Mouse (Mus musculus) adrenal gland, postnatal 10 days (tissue): ENCODE data around the gene Map1s. TPM values are rescaled to one million over a fixed set of nuclear protein-coding genes. Genes with fewer than 3 reads are reported as not detected.
"Not testable (repeated sequence)": the region's sequence is repeated elsewhere in the genome, so short reads cannot be mapped to it uniquely, and the experiment has no call there.

Source experiments
- DNase-seq: peaks from one replicate; pipeline ENCODE4 v3.0.0; 2021; ENCODE audit warnings: mixed read lengths
- total RNA-seq, 2 experiments: library from RNA; stranded (reverse); gene quantifications; 2 replicates each; pipeline ENCODE4 v1.2.3; 2021

The Map1s gene
- total RNA-seq, 2 experiments from 2014 or later, result 26.7 to 30.2 TPM

DNA sequence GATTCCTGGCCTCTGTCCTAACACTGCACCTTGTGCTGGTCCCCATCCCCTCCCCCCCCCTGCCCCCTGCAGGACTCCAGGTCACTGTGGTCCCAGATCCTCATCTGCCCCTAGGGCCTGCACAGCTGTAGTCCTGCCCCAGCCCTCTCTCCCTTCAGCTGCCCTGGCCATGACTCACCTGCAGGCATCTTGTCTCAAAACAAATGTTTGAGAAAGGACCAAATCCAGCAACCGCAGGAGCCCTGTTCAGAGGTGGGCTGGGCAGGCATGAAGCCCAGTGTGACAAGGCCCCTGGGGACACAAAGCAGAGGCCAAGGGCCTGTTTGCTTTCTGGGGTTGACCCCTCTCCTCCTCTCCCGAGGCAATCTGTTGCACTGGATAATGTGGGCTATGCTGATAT lies 27.6 kb upstream of the Map1s start:
- DNase-seq, result no peak

DNA sequence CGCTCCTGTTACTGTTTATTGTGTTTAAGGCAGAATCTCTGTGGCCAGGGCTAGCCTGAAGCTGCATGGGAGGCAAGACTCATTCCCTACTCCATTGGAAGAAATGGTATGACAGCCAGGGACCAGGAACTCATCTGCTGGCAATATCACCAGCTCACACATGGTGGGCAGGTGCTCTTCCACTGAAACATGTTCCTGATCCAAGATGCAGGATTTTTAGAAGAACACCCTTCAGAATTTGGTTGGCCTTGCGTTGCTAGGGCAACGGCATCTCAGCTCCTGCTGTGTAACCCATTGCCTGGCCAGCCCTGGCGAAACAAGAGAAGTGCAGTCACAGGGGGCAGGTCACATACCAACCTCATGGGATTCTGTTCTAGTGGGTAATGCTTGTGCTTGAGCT lies 26.2 kb upstream of the Map1s start:
- no peak for DNase-seq

DNA sequence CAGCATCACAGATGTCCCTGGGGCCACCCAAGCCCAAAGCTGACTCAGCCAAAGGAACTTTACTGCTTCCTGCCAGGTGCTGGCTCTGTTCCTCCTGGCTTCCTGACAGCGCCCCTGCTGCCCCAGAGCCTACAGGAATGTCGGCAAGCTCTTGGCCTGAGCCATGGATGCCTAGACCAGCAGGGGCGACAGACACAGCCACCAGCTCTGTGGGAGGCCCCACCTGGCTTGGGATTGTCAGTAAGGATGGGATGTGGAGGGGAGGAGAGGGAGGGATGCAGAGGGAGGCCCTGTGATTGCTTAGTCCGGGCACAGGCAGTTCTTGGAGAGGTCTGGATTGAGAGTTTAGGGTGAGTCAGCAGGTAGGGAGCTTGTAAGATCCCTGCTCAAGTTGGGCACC lies 25.6 kb upstream of the Map1s start:
- DNase-seq, result peak; percentile 73

DNA sequence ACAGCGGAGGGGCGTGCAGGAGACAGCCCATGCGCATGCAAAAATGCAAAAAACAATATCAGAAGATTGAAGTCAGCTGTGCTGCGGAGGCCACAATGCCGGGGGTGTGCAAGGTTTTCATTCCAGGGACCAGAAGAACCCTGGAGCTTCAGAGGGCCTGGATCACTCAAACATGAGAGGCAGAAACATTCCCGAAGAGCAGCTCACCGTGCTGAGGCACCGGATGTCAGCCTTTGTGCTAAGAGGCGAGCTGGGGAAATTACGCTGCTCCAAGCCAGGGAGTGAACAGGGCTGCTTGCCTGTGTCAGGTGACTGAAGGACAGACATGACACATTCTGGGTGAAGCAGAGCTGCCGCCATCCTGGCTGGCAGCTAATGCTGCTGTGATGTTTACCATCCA lies 25.2 kb upstream of the Map1s start:
- no peak for DNase-seq

DNA sequence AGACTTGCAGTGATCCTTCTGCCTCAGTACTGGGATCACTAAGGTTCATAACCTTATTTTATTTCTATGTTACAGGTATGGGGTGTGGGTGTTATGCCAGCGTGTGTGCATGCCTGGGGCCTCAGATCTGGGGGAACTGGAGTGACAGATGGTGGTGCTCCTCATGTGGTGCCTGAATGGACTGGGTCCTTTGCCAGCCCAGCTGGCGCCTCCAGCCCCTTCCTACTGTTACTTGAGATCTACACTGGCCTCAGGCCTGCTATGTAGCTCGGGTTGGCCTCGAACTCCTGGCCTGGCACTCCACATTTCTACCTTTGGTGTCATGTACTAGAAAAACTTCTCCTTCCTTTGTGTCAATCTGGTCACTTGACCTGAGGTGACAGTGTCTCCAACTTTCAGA lies 21.5 kb upstream of the Map1s start:
- DNase-seq, result no peak

DNA sequence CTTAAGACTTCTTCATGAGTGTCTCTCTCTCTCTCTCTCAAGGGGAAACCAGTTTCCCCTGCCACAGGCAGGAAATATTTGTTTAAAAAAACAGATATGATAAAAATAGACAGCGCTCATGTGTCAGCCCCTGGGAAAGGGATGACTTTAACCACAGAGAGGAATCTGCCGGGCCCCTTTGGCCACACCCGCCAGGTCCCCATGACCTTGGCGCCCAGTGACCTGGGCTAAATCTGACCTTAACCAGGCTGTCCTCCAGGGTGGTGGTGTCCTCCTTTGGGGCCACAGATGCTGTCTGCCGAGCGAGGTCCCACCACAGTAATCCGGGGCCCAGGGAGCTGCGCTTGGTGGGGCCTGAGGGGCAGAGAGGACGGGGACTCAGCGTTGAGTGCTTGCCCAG lies 21.0 kb upstream of the Map1s start:
- DNase-seq, result no peak

DNA sequence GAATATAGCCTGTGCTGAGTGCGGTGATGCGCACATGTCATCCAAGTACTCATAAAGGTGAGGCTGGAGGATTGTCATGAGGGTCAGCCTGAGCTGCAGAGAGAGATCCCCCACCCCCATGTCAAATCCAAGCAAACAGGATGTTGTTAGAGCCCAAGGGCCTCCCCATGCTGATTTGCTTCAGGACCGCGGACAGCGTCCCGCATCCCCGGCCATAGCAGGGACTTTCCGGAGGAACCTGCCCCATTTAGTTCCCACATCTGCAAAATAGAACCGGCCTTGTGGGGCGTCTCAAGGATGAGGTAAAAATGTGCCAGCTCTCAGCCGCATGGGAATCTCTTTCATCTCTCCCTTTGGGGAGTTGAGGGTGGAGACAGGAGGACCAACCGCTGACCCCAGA lies 20.1 kb upstream of the Map1s start:
- DNase-seq, result peak; percentile 70

DNA sequence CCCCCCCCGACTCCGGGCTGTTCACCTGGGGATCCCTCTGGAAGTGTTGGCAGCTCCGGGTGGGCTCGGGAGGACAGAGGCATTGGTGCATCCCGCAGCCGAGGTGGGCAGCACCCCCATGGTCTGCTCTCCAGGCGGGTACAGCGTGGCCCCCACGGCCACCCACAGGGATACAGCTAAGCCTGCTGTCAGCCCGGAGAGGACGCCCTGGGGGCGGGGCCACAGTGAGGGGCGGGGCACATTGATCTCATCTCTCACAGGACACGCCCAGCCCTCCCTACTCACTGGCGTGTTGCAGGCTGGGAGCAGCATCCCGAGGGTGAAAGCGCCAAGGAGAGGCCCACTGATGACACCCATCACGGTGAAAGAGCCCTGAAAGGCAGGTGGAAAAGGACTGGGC lies 18.1 kb upstream of the Map1s start:
- DNase-seq, result peak; percentile 55

DNA sequence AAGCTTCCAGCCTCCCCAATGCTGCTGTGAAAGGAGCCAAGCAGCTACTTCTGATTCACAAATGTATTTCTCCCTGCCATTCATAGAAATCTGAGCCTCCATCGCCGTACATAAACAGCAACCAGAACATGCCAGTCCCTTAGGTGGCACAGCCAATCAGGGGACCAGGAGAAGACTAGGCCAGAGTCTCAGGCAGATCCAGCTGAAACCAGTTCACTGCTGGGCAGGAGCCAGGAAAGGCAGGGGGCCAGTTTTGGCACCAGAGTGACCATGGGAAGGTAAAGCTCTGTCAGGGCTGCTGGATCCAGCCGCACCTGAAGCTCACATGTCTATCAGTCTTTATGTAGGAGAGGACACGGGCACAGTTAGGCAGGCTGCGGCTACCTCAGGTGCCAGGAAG lies 15.1 kb upstream of the Map1s start:
- DNase-seq, result peak; percentile 4

DNA sequence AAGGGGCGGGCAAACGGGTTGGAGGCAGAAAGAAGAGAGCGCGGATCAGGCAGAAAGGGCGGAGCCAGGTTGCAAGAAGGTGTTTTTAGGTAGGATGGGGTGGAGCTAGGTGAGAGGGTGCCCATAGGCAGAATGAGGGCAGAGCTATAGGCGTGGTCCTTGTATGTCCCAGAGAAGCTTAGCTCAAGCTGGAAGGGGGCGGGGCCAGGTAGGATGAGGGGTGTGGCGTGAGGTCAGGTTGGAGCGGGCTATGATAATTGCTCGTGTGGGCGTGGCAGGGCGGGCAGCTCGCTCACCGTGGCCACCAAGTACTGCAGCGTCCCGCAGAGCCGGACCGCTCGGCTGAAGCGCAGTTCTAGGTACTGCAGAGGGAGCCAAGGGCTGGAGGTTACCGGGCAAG lies 14.4 kb upstream of the Map1s start:
- no peak for DNase-seq

DNA sequence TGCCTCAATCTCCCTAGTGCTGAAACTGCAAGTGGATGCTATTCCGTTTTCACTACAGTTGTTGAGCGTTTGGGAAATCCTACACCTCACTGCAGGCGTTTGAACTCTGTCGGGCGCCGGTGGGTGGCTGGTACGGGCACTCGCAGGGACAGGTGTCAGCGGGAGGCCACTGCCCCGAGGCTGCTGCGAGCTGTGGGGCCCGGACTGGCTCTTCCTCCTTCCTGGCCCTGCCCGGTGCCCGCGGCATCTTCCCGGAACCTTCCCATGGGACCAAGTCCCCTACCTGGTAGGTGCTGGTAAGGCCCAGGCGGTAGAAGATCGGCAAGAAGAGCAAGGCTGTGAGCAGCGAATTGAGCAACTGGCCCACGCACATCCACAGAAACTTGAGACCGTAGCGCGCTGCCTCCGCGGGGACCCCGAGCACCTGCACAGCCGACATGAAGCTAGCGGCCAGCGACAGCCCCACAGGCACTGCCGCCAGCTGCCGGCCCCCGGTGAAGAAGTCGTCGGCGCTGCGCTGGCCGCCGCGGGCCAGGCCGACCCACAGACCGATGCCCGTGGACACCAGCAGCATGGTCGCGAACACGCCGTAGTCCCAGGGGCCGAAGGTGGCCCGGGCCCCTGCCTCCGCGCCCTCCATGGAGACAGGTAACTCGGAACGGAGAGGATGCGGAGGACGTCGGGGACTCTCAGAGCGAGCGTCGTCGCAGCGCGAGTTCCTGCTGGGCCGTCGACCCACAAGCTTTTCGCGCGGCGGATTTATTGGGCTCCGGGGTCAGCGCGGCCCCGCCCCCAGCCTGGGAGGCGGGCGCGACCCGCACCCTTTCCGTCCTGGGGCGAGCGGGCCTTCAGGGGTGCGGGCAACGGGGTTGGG lies 13.5 kb upstream of the Map1s start, which contains the start of gene Slc5a5:
Gene Slc5a5 (minus strand): TSS at position 736 of the 874 bp plus-strand sequence.
- DNase-seq, result peak; percentile 6

DNA sequence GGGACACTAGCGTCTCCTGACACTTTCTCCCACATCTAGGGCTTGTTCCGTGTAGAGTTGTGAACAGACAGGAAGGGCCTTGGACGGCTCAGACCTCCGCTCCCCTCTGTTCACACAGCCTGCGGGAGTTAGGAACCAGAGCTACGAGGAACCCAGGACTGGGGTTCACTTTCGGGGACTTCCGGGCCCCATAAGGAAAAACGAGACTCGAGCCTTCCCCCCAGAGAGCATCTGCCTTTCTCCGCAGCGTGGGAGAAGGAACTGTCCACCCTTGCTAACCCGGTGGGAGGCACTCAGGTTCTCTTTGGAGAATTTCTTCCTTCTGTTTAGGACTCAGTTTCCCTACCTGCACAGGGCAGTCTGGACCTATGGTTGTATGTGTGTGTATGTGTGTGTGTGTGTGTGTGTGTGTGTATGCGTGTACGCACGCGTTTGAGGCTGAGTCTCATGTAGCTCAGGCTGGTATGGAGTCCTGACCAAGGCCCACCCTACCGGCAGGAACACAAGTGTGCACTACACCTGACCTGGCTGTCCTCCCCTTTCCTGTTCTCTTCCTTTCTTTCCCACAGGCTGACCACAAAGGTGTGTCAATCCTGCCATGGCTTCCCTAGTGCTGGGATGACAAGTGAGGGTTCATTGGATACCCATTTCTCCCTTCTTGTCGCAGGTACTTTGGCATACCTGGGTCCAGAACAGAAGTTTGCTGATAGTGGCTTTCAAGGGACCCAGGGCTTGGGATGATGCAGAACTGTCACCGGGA lies 12.7 kb upstream of the Map1s start:
- no peak for DNase-seq

DNA sequence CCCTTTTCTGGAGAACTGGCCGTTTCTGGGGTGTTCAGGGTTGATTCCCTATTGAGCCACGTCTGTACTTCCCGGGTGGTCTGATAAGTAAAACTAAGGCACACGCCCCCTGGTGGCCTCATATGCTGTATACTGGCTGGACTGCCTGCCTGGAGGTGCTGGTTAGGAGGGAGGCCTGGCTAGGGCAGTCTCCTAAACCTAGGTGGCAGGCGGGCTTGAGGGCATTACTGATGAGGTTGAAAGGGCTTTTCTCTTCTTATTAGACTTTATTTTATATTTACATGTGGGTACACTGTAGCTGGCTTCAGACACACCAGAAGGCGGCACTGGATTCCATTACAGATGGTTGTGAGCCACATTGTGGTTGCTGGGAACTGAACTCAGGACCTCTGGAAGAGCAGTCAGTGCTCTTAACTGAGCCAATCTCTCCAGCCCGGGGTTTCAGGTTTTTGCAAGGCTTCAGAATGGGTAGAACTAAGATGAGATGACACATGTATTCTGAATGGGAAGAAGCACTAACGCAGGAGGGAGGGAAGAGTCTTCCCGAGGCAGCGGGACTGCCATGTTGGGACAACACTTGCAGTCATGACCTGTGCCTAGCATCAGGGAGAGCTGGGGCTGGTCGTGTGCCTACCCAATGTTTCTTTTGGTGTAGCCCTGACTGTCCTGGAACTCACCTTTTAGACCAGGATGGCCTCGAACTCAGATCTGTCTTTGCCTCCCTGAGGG lies 11.9 kb upstream of the Map1s start:
- DNase-seq, result peak; percentile 84

DNA sequence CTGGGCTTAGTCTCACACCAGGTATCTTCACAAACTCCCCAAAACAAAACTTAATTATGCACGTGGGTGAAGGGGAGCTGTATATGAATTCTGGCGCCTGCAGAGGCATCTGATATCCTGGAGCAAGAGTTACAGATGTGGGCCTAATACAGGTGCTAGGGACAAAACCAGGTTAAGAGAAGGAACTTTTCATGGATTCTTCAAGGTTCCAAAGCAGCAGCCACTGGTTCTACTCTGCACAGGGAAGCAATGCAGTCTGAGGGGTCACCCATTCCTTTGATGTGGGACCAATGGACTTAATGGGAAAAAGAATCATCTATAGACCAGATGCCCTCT lies 11.4 kb upstream of the Map1s start:
- no peak for DNase-seq

DNA sequence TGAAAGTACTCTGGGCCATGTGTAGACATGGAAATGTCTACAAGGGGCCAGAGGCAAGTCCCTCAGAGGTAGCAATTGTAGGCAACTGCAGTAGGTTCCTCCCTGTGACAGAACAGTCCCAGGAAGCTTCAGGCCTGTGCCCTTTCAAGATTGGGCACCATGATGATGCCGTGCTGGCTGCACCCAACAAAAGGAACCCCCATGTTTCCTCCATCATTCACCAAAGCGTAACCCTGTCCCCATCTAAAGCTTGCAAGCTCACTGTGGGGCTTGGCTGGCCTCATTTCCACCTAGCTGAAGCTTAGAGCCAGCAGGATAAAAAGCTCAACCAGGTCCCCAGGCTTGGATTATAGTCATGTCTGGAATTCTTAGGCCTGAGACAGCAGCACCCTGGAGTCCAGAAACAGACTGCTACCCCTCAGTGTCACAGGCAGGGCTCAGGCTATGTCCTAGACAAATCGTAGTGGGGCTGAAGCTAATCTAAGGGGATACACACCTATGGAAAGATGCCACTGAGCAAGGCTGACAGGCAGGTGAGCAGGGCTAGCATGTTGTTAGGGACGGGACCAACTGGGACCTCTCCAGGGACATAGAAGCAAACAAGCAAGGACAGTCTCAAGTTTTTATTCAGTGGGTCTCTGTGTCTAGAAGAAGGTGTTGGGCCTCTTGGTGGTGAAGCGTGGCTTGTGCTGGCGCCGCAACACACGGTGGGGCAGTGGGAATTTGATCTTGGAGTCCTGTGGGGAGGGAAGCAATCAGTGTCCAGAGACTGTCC lies 10.8 kb upstream of the Map1s start:
- no peak for DNase-seq

DNA sequence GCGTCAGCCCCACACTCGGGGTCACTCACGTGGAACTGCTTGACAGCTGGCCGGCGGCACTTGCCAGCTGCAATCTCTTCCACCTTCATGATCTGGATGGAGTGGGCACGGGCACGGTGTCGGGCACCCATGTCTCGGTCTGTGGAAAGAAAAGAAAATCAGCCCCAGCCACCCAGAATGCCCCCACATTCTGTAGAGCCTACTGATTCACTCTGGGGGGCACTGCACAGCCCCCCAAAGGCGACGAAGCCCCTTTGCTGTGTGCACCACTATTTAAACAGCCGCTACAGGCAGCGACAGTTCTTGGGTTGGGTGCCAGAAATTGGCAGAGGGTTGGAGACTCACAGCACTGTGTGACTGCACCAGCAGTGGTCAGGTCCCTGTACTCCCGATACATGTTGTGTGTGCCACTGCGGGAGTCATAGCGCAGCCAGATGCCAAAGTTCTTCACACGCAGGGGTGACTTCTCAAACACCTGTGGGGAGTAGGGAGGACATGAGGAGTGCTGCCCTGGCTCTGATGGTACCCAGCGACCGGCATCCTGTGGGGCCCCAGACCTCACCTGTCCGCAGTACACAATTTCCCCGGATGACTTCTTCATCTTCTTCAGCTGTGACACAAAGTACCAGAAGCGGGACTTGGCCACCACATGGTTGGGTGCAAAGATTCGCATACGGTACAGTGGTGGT lies 10.0 kb upstream of the Map1s start:
- DNase-seq, result not testable (repeated sequence)

DNA sequence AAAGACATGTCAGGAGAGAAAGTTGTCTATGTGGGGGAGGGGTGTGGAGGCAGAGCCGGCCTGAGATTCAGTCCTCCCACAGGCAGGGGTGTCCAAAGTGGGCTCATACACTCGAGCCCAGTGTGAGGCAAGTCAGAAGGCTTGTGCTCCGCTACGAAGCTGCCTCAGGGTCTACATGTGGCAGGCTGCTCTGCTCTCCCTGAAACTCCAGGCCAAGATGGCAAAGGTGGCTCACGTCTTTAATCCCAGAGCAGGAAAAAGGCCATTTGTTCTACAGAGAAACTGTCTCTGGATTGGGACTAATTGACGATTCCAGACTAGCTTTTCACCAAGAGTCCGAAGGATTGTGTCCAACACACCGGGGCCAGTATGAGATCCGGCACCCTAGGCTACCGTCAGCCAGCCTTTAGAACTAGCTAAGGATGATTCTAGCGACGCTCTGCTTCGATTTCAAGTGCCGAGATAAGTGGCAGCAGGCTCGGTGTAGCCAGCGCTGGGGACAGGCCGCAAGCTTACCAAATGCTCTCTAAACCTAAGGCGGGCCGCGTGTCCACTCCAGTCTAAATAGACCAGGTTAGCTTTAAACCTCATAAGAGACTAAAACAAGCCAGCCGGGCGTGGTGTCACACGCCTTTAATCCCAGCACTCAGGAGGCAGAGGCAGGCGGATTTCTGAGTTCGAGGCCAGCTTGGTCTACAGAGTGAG lies 9.3 kb upstream of the Map1s start:
- DNase-seq, result peak; percentile 19

DNA sequence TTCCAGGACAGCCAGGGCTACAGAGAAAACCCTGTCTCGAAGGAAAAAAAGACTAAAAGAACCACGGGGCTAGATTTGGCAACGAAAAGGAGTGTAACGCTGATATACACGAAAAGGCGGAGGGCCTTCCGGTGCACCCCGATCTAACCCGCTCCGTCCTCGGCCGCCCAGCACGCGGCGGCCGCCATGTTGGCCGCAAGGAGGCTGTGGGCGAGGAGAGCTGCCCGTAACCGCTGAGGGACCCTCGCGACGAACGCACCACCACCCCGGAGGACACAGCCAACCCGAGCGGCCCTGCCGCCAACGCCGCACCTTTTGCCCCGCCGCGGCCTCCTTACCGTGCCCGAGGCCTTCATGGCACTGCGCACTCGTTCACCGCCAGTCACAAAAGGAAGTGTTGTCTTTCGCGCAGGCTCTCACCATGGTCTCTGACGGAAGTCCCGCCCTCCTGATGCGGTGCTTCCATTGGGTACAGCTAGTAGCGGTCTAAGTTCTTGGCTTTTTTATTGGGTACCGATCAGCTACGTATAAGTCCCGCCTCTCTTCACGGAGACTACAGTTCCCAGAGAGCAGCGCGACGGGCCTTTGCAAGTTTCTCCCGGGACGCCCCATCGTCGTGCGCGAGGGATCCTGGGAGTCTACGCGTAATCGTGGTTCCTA lies 8.6 kb upstream of the Map1s start, which contains the start of gene Rpl18a:
Gene Rpl18a (minus strand): TSS at position 392 of the 660 bp plus-strand sequence.
- DNase-seq, result peak; percentile 94

DNA sequence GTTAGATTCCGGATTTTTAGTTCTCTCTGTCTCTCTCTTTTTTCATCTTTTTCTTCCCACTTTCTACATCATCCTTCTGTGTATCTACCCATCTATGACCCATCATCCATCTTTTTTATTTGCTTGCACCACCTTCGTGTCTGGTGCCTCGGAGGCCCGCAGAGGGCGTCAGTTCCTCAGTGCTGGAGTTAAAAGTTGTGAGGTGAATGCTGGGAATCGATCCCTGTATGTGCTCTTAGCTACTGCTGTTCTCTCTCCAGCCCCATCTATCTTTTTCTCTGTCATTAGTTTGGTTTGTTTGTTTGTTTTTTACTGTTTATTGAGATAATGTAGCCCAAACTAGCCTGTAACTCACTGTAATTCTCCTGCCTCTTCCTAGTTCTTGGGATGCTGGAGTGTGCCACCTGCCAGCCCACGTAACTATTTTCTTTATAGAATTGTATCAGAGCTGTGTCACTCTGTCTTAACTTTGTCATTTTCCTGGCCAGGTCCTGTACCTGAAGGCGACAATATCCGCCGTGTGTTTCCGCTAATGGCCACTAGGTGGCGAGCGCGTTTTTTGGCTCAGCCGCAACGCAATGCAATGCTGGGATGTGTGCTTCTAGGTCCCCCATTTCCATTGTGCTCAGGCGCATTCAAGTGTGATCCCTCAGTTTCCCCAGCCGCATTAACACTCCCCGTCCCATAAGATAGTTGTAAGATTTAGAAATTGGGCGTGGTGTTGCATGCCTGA lies 7.9 kb upstream of the Map1s start:
- DNase-seq, result peak; percentile 93
